Mouse (Mus musculus) forebrain, embryonic 15.5 days (tissue): ENCODE measurements around the gene Rabep1. TPM values are rescaled to one million over a fixed set of nuclear protein-coding genes. Genes with fewer than 3 reads are reported as not detected.

Experiments
- ATAC-seq: fragments of 200-750 bp; cut with Nextera tagmentation; replicated peaks from 2 replicates; pipeline ENCODE4 v1.8.0; 2017; ENCODE audit warnings: mild to moderate bottlenecking, moderate TSS enrichment, moderate library complexity
- H3K27ac ChIP-seq: fragments of 300-500 bp; sonication (generic); replicated peaks from 2 replicates; pipeline ENCODE4 v1.5.1; 2015; ENCODE audit warnings: mild to moderate bottlenecking, inconsistent platforms
- H3K27me3 ChIP-seq: fragments of 300-500 bp; sonication (generic); 2 replicates; pipeline ENCODE4 v1.6.1; 2015; ENCODE audit warnings: inconsistent platforms
- H3K36me3 ChIP-seq: fragments of 300-500 bp; sonication (generic); 2 replicates; pipeline ENCODE4 v1.6.1; 2015; ENCODE audit warnings: mild to moderate bottlenecking, inconsistent platforms
- H3K4me1 ChIP-seq: fragments of 300-500 bp; sonication (generic); 2 replicates; pipeline ENCODE4 v1.6.1; 2015; ENCODE audit warnings: inconsistent platforms
- H3K4me2 ChIP-seq: fragments of 300-500 bp; sonication (generic); replicated peaks from 2 replicates; pipeline ENCODE4 v1.6.1; 2015; ENCODE audit warnings: mild to moderate bottlenecking, inconsistent platforms
- H3K4me3 ChIP-seq: fragments of 300-500 bp; sonication (generic); 2 replicates; pipeline ENCODE4 v1.5.1; 2015; ENCODE audit warnings: mild to moderate bottlenecking, inconsistent platforms
- H3K9ac ChIP-seq: fragments of 300-500 bp; sonication (generic); replicated peaks from 2 replicates; pipeline ENCODE4 v1.6.1; 2015; ENCODE audit warnings: mild to moderate bottlenecking, inconsistent platforms
- H3K9me3 ChIP-seq: fragments of 300-500 bp; sonication (generic); 2 replicates; pipeline ENCODE4 v1.6.1; 2016; ENCODE audit warnings: inconsistent platforms
- WGBS: fragments of 180-500 bp; shearing (Covaris S2); methylation state at CpG from one replicate; pipeline ENCODE4 v1.1.7; 2015; ENCODE audit warnings: mixed read lengths; 5-methylcytosine and 5-hydroxymethylcytosine counted together
- polyA plus RNA-seq: library from polyadenylated mRNA; unstranded; fragments of >200 nt; fragmentation: Nextera tagmentation; extraction: Ambion mirVana; gene quantifications from 2 replicates; pipeline ENCODE4 v1.2.1, GENCODE M21; 2015

Rabep1 gene
- polyA plus RNA-seq, 1 experiment from 2014 or later = 85.1 TPM

DNA sequence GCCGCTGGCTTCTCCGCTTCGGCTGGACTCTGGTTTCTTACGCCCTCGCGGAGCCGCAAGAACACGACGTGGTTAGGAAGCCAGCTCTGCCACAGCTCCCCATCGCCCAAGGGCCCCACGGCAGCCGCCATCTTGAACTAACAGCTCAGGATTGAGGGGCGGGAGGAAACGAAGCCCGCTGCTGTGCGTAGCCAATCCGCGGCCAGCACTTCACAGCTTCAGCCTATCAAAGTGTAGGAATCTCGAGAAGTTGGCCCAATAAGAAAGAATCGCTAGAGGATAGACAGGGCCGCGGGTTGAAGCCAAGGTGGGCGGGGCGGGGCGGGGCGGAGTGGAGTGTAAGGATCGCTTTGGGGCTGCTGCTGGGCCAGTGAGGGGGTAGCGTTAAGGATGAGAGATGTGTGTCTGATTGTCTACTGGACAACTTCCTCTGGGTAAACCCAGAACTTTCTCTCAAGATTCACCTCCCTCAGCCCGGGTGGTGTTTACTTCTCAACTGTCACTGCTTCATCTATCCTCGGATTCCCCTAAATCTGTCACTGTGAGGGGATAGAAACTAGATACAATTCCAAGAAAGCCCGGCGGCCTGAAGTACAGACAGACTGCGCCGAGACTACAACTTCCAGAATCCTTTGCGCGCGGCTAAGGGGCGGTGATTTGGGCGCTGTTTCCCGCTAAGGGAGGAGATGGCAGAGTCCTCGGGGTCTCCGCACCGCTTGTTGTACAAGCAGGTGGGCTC lies 125.4 kb downstream of the Rabep1 start, which contains the start of the genes Nup88 and Rpain:
Nup88 (minus strand) TSS at position 153 of the 739 bp plus-strand sequence.
Rpain (plus strand) TSS at position 393 of the 739 bp plus-strand sequence.
- Histone ChIP-seq H3K9ac (peak within 1 kb of the TSS; percentile 97), H3K4me1 (peaks cover 25% of the 10 kb centered on the region), H3K4me3 (peak within 1 kb of the TSS; percentile 89), H3K4me2 (peak within 1 kb of the TSS; percentile 83), H3K27me3 (no peaks in the 10 kb centered on the region), H3K9me3 (no peaks in the 10 kb centered on the region), H3K36me3 (peaks cover 27% of the 10 kb centered on the region), H3K27ac (peak within 1 kb of the TSS; percentile 94)
- WGBS = 0% methylated on average over 43 of the region's 43 CpGs
- ATAC-seq = peak; percentile 98

DNA sequence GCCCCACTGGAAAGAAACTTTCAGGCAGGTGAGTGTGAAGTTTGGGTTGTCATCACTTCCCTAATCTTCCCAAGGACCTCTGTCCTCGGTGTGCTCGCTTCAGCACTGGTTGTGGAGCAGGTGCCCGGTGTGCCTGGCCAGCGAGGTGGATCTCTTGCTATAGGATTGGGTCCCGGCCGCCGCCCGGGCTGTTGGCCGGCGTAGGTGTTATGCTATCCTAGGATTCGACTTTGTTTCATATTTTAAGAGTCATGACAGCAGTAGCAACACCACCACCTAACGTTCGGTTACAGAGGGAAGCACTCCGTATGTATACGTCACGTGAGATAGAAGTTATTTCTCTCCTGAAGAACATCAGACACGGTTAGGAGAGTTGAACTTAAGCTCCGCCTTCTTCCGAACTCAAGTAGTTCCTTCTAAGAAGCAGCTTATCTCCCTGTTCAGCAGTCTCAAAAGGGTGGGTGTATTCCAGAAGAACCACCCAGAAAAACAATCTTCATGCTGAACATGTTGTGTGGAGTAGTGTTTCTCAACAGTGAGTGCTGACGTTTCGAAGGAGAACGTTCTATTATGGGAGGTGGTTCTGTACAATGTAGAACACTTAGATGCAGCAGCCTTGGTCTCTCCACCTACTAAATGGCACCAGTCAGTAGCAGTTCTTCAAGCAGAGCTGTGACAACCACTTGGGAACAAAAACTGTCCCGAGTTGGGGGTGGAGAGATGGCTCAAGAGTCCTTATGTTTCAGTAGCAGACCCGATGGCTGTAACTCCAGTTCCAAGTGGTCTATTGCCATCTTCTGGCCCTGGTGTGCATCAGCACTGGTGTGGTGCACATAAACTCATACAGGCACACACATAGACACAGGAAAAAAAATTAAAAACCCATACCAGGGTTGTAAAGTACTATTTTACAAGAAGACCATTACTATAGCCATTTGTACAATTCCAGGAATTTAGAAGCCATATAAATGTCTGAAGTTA lies 126.3 kb downstream of the Rabep1 start:
- H3K27ac ChIP-seq = peak overlapping the region; percentile 94
- no peaks in the 10 kb centered on the region for H3K27me3 ChIP-seq
- H3K9me3 ChIP-seq = no peaks in the 10 kb centered on the region
- WGBS = 16% methylated on average over 24 of the region's 24 CpGs
- peak overlapping the region; percentile 89 for H3K4me3 ChIP-seq
- H3K36me3 ChIP-seq = peaks cover 28% of the 10 kb centered on the region
- H3K4me1 ChIP-seq = peaks cover 25% of the 10 kb centered on the region
- peak overlapping the region; percentile 59 for H3K9ac ChIP-seq
- H3K4me2 ChIP-seq = peak overlapping the region; percentile 83
- ATAC-seq = peak; percentile 51

GRCm38 (mm10) chr11:70972586-70972985 lies 128.0 kb downstream of the Rabep1 start:
- H3K36me3 ChIP-seq = peaks cover 35% of the 10 kb centered on the region
- no peak overlapping the region for H3K4me2 ChIP-seq
- H3K27me3 ChIP-seq = no peaks in the 10 kb centered on the region
- WGBS = 52% methylated on average over 1 of the region's 1 CpGs
- H3K9ac ChIP-seq = no peak overlapping the region
- no peak overlapping the region for H3K4me3 ChIP-seq
- no peak for ATAC-seq
- no peaks in the 10 kb centered on the region for H3K9me3 ChIP-seq
- no peak overlapping the region for H3K27ac ChIP-seq
- peaks cover 22% of the 10 kb centered on the region for H3K4me1 ChIP-seq

GRCm38 (mm10) chr11:70973947-70974346 lies 129.4 kb downstream of the Rabep1 start:
- Histone ChIP-seq H3K4me3 (no peak overlapping the region), H3K4me1 (peaks cover 10% of the 10 kb centered on the region), H3K9me3 (no peaks in the 10 kb centered on the region), H3K27me3 (no peaks in the 10 kb centered on the region), H3K9ac (no peak overlapping the region), H3K36me3 (peaks cover 49% of the 10 kb centered on the region), H3K4me2 (no peak overlapping the region), H3K27ac (no peak overlapping the region)
- no peak for ATAC-seq
- 70% methylated on average over 4 of the region's 4 CpGs for WGBS

DNA sequence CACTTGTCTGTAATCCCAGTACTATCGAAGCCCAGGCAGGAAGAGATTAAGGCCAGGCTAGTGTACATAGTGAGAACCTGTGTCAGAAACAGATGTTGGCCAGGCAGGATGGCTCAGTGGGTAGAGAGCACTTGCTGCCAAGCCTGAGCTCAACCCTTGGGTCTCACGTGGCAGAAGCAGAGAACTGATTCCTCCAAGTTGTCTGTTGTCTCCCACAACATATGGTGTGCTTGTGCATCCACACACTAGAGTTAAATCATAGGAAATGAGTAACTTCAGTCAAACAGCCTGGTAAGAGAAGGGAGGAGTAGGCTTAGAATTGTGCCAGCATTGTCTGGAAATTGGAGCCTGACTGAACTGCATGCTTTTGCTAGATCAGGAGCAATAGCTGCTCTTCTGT lies 130.6 kb downstream of the Rabep1 start:
- no peak overlapping the region for H3K4me2 ChIP-seq
- WGBS = 79% methylated on average over 2 of the region's 2 CpGs
- no peak for ATAC-seq
- no peaks in the 10 kb centered on the region for H3K9me3 ChIP-seq
- no peaks in the 10 kb centered on the region for H3K27me3 ChIP-seq
- no peak overlapping the region for H3K9ac ChIP-seq
- H3K4me1 ChIP-seq = peaks cover 8% of the 10 kb centered on the region
- peaks cover 59% of the 10 kb centered on the region for H3K36me3 ChIP-seq
- H3K4me3 ChIP-seq = no peak overlapping the region
- no peak overlapping the region for H3K27ac ChIP-seq

DNA sequence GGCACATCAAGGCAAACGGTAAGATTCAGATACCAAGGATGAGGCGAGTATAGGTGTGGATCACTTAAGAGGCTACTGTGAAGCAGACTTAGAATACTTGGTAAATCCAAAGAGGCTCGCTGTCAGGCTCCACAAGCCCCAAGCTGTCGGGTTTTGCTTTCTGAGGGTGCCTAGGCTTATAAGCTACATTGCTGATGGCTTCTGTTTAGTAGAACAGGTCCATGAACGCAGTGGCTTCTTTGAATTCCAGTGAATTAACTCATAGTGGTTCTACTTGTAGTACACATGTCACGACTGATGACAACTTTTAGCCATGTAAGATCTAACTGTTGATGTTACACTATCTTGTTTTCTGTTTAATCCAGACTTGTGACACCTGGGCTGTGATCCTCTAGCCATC lies 132.7 kb downstream of the Rabep1 start:
- H3K36me3 ChIP-seq = peaks cover 69% of the 10 kb centered on the region
- H3K27ac ChIP-seq = no peak overlapping the region
- no peak for ATAC-seq
- 92% methylated on average over 6 of the region's 6 CpGs for WGBS
- no peak overlapping the region for H3K4me2 ChIP-seq
- H3K4me3 ChIP-seq = no peak overlapping the region
- no peaks in the 10 kb centered on the region for H3K27me3 ChIP-seq
- H3K9ac ChIP-seq = no peak overlapping the region
- peaks cover 13% of the 10 kb centered on the region for H3K4me1 ChIP-seq
- no peaks in the 10 kb centered on the region for H3K9me3 ChIP-seq

DNA sequence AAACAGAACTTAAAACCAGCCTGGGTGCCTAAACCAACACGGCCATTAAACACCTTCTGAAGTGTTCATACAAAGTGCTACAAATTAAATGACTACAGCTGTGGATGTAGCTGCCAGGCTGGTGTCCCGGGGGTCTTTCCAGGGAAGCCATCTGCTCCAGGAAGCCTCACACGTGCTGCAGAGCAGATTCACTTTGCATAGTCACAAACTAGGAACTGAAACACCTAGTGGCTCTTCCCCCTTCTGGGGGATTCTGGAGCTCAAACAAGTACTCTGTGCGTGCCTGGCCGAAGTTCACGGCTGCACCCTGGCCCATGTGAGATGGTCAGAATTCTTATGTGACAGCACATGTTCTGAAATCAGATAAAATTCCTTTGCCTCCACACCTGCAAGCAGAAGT lies 135.7 kb downstream of the Rabep1 start:
- no peak overlapping the region for H3K4me2 ChIP-seq
- no peaks in the 10 kb centered on the region for H3K27me3 ChIP-seq
- no peak overlapping the region for H3K27ac ChIP-seq
- H3K9me3 ChIP-seq = no peaks in the 10 kb centered on the region
- H3K4me1 ChIP-seq = peaks cover 15% of the 10 kb centered on the region
- peaks cover 57% of the 10 kb centered on the region for H3K36me3 ChIP-seq
- no peak for ATAC-seq
- no peak overlapping the region for H3K4me3 ChIP-seq
- WGBS = 89% methylated on average over 6 of the region's 6 CpGs
- H3K9ac ChIP-seq = no peak overlapping the region

- Histone ChIP-seq H3K4me1 (peaks cover 15% of the 10 kb centered on the region), H3K4me3 (no peak overlapping the region), H3K36me3 (peaks cover 56% of the 10 kb centered on the region), H3K9me3 (no peaks in the 10 kb centered on the region), H3K9ac (no peak overlapping the region), H3K27ac (no peak overlapping the region), H3K4me2 (no peak overlapping the region), H3K27me3 (no peaks in the 10 kb centered on the region)
- no peak for ATAC-seq
- 94% methylated on average over 14 of the region's 14 CpGs for WGBS
Measured at GRCm38 (mm10) chr11:70980751-70981510, 136.4 kb downstream of the Rabep1 start.

DNA sequence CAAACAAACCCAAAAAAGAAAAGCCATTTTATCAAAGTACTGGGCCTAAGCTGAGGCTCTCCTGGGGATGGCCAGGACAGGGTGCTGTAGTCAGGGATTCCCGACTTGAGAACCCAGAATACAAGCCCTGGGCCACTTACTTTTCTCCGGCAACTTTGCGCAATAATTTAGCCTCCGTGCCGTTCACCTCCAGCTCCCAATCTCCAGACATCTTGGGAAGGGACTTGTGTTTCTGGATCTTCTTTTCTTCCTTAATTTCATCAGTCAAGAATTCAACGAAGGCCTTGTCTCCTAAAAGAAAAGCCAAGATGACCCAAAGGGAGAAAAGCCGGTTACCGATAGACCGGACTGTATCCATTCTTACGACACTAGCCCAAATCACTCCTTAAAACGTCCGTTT lies 137.5 kb downstream of the Rabep1 start:
- H3K36me3 ChIP-seq = peaks cover 57% of the 10 kb centered on the region
- no peak overlapping the region for H3K27ac ChIP-seq
- peaks cover 15% of the 10 kb centered on the region for H3K4me1 ChIP-seq
- H3K9ac ChIP-seq = peak overlapping the region; percentile 94
- H3K4me2 ChIP-seq = peak overlapping the region; percentile 65
- no peak for ATAC-seq
- H3K27me3 ChIP-seq = no peaks in the 10 kb centered on the region
- 9% methylated on average over 12 of the region's 12 CpGs for WGBS
- H3K4me3 ChIP-seq = peak overlapping the region; percentile 100
- H3K9me3 ChIP-seq = no peaks in the 10 kb centered on the region

DNA sequence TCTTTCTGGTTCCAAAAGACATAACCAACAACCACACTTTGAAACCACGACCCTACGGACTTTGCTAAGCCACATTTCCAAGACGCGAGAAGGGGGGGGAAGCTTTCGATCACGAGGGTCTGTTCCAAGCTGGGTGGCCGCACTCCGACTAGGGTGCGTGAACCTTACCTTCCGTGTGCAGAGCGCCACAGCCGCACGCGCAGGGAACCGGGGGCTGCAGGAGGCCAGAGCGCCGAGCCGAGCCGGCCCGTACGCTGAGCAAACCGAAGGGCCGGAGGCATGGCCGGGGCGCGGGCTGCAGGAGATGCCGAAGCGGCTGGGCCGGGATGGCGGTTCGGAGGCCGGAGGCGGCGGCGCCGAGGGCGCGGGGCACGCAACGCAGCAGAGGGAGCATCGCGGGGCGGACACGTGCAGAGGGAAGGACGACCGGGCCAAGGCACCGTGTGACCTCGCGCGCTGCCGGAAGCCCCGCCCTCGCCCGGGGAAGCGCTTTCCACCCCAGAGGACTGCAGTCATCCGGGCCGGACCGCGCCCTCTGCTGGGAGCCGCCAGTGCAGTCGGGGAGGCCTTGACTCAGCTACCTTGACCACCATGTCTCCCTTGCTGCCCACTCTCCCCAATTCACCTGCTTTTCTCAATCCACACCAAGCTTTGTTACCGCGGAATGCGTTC lies 138.1 kb downstream of the Rabep1 start, which contains the start of gene C1qbp:
C1qbp (minus strand) TSS at position 470 of the 672 bp plus-strand sequence.
- Histone ChIP-seq H3K9me3 (no peaks in the 10 kb centered on the region), H3K27ac (0 out of 2 replicates have a peak within 1 kb of the TSS, but pooled peaks have one; percentile 32), H3K4me2 (peak within 1 kb of the TSS; percentile 65), H3K36me3 (peaks cover 57% of the 10 kb centered on the region), H3K9ac (peak within 1 kb of the TSS; percentile 94), H3K4me3 (peak within 1 kb of the TSS; percentile 100), H3K27me3 (no peaks in the 10 kb centered on the region), H3K4me1 (peaks cover 15% of the 10 kb centered on the region)
- under 1% methylated on average over 63 of the region's 64 CpGs for WGBS
- peak; percentile 97 for ATAC-seq
